Mouse (Mus musculus) gastrocnemius, adult 18-20 months (tissue): ENCODE results near the gene Shisa3. TPM values are rescaled to one million over a fixed set of nuclear protein-coding genes. Genes with fewer than 3 reads are reported as not detected.

Experiments used
- DNase-seq: peaks from one replicate; pipeline ENCODE4 v3.0.0; 2021; ENCODE audit warnings: low spot score
- long read RNA-seq, 2 experiments: library from polyadenylated mRNA; stranded (forward); transcript quantifications; one replicate each; pipeline ENCODE4 v2.0.0; 2021
- total RNA-seq, 2 experiments: library from RNA; stranded (reverse); gene quantifications; 2 replicates each; pipeline ENCODE4 v1.2.3; 2021

Gene Shisa3
- total RNA-seq: 1 to 10 TPM; 1.3 to 2.7 TPM
- long read RNA-seq, experiment 1, partial matches to known transcripts: 0 of 8 reads
- long read RNA-seq, experiment 1, other reads (novel, unspliced or antisense): 4 of 8 reads
- long read RNA-seq, experiment 2, partial matches to known transcripts: 0 of 4 reads
- long read RNA-seq, experiment 2, other reads (novel, unspliced or antisense): 1 of 4 reads

DNA sequence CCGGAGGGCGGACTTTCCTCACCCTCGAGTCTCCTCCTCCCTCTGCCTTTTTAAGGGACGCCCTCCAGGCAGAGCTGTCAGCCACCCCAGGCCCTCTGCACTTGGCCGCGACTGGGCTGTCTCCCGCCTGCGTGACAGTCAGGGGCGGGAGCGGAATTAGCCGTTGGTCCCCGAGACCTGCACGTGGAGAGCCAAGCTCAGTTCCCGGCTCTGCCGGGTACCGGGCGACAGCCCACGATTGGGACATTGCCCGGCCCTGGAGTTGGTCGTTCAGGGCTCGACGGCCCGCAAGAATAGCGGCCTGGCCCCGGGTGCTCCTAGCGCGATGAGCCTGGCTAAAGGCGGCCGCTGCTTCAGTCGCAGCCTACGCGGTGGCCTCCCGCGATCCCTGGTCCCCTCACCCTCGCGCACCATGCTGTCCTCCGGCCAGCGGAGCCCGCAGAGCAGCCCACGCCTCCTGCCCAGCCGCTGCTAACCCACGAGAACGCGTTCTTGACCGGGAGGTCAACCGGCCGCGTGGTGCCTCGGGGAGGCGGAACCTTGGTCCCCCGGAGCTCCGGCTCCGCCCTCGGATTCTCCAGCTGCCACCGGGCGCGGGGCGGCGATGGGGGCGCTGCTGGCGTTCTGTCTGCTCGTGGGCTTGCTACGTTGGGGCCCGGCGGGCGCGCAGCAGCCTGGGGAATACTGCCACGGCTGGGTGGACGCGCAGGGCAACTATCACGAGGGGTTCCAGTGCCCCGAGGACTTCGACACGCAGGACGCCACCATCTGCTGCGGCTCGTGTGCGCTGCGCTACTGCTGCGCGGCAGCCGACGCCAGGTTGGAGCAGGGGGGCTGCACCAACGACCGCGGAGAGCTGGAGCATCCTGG is at the start of gene Shisa3:
Gene Shisa3, plus strand, starts transcription at position 79 of the 870 bp plus-strand sequence.
- DNase-seq: peak; percentile 37

DNA sequence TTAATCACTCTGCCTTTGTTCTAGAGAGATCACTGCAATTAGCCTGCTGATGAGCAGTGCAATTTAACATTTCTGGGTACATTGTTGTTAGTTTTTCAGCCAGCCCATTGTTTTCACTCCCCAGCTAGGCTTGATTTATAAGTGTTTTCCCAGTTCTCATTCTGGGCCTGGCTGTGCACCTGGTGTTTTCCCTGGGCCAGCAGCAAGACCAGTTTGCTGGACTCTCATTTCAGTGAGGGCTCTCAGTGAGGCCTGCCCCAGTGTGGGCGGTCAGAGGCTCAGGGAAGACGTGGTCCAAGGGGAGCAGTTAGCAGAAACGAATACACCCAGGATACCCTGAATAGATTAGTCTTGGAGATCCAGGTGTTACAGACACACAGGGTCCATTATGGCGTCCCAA is 49.0 kb upstream of the Shisa3 start:
- no peak for DNase-seq

DNA sequence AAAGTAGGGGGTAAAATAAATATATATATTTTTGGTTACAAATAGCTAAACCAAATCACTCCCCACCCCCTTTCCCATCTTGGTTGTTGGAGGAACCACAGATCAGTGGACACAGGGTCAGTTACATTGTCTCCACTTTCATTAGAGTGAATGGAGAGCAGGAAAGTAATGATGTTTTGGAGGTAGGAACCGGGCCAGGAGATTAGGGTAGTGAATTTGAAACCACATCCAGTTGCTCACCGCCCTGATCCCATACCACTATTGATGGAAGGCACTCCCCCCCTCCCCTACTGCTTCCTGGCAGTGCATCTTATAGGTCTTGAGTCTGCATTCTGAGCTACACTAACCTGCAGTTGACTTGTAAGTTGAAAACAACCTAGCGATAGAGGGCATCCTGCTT is 48.6 kb upstream of the Shisa3 start:
- no peak for DNase-seq

DNA sequence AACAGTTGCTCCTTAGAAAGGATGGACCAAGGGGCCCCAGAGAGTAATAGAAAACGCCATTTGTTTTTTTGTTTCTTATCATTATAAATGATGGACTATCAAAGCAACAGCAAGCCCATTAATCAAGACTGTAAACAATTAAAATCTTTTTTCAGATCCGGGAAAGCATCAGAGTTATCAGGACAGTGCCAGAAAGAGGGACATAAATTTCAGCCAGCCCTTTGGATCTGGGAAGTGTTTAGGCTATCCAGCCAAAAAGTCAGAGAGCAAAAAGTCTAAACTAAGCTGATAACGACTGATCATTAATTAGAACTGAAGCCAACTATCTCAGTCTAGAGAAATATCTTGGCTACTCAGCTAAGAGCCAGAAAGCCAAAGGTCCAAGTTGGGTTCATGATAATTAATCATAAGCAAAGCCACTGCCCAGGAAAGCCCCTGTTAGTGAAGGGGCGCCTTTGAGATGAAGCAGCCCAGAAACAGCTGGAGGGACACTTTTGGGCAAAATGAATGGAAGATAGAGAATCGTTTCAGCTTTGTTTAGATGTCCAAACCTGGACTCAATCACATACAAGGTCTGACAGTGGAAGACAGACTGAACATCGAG is 35.0 kb upstream of the Shisa3 start:
- DNase-seq: no peak

DNA sequence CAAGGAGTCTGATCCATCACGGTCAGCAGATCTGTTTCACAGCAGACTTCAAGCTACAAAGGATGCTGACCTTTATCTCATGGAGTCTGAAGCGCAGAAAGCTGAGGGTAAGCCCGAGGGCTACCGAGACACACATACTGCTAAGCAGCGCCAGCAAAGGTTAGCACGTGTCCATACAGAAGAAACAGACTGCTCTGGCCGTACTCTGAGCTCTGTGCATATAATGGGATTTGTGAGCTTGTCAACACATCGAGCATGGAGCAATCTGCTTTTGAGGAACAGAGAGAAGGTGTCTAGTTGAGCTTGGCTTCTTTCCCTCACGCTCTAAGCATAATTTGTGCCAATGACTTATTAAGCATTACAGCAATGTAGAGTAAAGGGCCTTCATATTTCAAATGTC is 33.6 kb upstream of the Shisa3 start:
- DNase-seq: no peak

DNA sequence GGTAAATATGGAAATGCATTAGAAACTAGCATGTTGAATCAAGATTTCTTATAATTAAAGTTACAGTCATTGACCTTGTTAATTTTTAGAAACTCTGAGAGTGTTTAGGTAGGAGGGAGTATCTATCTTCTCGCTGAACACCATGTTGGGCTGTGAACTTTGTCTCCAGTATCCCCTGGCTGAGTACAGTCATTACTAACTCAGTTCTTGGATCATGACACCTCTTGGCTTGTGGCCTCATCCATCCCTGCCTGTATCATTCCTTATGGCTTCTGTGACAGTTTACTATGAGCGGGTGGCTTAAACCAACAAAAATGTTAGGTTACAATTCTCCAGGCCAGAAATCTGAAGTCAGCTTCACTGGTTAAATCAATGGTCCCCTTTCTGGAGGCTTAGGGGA is 32.0 kb upstream of the Shisa3 start:
- DNase-seq: no peak

DNA sequence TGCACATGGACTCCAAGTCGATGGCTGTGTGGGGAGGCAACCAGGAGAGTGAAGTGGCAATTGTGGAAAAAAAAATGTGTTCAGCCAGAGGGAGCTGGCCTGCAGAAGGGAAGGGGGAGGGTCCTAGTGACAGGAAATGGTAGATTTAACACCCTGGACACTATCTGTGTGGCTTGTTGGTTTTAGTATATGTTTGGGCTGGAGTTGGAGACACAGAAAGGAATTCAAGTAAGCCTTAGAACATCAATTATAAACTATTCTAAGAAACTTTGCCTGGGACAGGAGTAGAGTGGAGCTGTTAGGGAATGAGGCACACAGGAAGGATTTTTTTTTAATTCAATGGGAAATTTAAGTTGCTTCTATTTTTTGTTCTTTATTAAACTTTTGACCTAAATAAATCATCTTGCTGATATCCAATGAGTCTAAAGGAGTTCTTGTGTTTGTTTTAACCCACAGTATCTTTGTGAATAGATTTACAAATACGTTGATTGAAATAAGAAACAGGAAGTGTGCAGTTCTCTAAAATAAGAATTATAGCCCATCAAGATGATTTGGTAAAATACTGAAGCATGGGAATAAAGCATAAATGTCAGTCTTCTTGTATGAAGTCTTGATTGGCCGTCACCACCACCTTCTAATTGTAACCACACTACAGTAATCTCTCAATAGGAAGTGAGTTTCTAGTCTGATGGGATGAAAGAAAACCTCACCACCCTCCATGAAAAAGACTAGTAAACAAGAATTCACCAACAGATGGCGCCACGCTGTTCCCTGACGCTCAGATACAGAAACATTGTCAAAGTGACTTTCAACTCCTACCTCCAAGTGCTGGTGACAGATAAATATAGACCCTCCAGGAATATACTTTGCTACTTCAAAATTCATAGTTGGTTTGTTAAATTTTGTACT is 27.7 kb upstream of the Shisa3 start:
- DNase-seq: peak; percentile 13

DNA sequence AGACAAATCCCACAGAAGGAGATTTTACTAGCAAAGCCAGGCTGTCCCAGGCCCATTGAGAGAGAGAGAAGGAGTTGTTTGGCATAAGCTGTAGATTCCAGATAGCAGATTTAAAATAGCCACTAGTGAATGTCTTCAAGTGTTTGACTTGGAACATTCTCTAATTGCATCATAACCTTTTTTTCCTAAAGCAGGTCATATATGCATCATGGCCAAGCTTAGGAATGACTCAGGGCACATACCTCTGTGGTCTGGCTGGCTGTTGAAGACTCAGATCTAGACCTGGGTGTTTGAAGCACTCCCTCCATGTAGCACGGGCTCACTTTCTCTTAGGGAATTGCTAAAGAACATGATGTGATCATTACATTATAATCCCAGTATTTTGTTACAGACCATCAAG is 12.6 kb upstream of the Shisa3 start:
- no peak for DNase-seq

DNA sequence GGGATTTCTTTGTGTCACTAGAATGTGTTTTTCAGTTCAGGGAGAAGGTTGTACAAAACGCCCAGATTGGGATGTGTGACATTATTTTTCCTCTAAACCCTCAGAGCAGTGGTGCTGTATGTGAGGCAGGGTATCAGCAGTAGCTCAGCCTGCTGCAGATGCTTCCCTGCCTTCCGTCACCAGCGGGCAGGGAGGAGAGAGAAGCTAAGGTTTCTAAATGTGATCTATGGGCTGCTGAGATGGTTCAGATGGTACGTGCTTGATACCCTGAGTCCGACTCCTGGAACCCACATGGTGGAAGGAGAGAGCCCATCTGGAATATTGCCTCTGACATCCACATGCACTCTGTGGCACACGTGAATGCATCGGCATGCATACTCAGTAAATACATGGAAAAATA is 12.1 kb upstream of the Shisa3 start:
- DNase-seq: no peak

DNA sequence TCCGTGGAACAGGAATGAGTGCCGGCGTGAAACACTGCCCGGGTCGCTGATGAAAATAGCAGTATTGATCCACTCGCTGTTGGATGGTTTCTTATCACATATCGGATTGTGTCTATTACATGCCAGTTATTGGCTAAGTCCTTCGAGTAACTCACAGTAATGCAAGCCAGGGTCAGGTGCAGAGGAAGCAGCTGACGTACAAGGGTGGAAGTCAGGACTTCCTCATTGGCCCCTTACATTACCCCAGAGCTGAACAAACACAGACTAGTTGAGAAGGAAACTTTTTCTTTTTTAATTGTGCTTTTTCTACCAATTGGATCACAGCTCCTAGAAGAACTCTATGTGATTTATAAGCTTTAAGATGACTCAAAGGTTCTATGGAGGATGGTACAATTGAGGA is 7.7 kb upstream of the Shisa3 start:
- DNase-seq: no peak

DNA sequence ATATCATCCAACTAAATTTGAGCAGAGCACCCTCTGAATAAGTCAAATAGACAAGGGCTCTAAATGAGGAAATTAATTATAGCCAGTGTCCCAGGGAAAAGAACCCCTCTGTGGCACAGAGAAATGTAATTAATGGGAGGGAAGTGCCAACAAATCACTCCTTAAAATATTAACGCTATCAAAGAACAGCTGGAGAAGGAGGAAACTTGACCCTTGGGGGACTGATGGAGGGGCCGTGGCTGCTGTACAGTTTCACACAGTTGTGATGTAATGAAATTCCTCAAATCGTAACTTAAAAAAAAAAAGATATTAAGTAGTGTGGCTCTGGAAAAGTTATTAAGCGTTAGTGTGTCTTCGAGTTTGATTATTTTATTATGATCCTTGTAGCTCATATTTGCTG is 1.7 kb upstream of the Shisa3 start:
- DNase-seq: no peak

DNA sequence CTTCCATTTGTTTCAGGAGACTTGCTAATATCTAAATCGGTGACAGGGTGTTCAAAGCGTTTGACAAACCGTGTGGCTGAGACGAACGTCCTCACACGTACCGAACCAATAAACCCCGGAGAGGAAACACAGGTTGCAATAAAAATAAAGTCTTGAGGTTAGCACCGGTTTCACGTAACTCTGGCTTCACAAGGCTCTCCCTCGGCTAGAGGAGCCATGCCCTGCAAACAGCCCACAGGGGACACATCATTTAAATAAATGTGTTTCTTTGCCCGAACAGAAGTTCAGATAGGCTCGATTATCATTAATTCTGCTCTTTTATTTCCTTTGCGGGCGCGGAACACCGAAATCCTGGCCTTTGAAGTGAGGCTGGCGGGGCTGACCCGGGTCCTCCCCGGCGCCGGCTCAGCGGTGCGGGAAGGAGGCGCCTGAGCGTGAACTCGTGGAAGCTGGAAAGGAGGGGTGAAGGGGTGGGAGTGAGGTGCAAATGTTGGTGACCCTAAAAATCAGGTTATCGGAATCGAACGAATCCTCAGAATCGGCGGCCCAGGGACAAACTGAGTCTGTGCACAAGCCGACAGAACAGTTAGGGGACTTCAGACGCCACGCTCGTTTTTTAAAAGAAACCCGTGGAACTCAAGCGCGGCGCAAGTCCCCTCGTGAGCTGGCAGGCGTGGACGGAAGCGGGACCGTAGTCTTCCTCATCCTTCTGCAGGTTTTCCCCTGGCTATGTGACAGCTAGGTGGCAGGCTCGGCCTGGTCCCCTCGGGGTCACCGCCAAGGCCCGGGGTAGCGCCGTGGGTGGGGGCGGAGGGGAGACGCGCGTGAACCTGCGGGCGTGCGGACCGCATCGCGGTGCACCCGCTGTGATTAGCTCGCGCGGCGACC is 522 bp upstream of the Shisa3 start:
- peak; percentile 15 for DNase-seq

DNA sequence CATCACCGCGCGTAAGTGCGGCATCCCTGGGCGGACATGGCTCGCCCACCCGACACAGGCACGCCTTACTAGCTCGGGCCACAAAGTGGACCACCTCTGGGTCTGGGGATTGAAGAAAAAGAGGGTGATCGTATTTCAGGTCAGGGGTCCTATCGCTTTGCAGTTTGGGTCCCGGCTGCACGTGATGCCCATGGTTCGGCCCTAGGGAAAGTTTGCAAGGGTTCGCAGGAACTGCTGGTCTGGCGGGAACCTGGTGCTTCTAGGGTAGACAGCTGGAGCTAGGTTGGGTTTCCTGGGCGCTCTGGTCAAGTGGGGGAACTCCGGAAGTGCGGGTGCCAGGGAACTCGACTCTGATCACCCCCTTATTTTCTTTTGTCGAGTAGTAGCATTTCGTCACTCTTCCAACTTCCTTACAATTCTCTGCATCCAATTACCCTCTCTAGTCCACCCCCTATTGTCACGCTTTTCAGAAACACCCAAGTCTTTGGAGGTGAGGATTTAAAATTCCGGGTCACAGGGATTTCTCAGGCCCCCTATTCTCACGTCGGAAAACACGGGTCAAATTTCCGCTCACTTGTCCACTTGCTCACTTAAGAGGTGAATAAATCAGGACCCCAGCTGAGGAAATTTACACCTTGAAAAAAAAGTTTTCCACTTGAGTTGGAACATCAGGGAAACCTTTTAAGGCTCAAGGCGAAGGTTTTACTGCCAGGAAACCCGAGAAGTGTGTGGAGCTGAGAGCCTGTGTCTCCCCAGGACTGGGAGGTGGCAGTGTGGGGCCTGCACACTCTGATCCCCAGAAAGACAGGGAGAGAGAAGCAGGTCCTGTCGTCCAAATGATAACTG is 1.2 kb downstream of the Shisa3 start:
- no peak for DNase-seq

DNA sequence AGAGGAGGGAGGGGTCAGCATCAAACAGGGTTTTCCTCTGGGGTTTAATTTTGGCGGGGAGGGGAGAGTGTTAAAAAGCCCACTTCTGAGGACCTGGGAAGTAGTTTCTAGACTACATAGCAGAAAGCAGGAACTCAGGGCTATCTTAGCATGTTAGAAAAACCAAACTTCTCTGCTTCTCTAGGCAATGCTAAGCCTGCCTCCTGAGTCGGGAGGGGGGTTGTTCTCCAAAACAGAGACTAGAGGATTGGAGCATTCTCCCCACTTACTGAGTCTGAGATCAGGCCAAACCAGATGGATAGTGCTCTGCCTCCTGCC is 1.8 kb downstream of the Shisa3 start:
- DNase-seq: no peak

DNA sequence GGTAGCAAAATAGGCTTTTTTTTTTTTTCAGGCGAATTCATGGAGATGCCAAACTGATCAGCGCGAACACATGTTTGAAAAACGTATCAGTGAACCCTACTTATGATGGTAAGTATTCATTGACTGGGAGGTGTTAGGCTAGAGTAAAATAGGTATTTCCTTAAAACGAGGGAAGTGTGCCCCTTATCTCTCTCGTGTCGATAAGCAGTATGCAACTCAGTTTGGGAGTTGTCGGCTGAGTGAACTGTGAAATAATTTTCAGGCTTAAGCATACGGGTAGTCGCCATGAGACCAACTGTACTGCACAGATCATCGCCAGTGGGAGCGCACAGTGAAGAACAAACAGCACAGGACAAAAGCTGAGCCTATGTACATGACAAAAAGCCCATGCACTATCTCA is 13.5 kb downstream of the Shisa3 start:
- DNase-seq: no peak

DNA sequence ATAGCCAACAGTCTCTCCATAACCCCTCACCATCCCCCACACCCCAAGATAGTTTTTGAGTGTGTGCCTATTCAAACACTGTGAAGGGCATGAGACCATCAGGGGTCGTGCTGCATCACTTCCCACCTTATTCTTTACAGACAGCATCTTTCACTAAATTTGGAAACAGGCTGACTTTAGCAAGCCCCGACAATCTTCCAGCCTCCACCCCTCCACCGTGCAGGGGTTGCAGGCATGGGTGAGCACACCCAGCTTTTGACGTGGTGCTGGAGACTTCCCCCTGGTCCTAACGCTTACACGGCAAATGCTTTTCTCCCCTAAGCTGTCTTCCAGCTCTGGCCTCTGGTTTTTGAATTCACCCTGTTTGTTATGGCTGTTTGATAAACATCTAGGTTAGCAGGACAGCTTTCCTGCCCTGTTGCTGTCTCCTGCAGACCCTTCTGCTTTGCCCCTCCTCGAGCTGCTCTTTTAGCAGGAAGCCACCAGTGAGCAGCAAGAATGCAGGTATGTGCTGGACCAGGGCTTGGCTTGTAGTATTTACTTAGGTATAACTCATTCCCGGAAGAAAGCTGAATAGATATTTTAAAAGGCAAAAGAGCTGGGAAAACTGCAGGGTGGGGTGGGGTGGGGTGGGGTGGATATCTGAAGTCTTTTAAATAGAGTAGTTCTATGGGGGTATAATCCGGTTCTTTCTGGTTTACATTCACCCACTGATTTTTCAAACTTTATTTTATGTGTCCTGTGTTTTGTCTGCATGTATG is 20.7 kb downstream of the Shisa3 start:
- DNase-seq: no peak

DNA sequence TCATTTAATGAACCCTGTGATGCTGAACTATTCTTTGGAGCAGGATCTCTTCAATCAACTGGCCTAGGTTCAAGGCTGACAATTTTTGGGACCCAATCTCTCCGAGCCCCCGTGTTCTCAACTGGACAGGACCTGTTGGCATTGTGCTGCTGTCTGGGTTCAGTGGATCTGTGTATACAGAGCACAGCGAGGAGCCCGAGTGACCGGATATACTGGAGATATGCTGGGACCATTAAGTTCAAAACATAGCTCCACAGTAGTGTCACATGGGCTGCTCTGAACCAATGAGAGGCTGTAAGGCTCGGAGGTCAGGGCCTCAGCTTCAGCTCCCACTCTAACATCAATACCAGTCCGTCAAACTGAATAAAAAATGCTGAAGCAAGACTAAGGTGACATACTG is 21.8 kb downstream of the Shisa3 start:
- DNase-seq: no peak

DNA sequence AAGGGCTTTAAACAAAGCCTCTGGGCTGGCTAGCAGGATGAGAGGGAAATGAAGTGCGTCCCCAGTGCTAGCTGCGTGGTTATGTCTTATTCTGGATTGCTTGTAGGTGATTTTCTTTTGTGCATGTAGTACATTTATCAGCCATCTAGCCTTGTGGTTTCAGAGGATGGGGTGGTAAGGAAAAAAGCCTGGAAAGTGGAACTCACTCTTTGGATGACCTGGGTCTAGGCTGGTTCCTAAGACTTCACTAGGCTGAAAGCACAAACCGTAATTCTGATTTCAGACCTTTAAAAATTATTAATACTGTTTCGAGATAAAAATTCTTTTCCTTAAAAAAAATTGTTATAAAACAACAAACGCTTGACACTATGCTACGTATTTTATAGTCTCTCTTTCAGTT is 22.2 kb downstream of the Shisa3 start:
- no peak for DNase-seq

DNA sequence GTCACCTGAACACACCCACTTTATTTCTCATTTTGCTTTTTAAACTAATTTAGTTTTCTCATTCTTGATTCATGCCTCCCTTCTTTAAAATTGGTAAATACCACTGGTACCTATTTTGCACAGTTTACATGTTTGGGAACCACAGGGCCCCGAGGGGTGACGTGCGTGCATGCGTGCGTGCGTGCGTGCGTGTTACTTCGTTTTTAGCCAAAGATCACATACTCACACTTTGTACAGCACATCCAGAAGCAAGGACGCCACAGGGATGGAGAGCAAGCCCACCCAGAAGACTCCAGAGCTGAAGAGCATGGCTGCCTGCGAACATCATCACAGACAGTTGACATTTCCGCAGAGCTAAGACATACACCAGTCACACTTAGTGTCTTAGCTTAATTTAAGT is 23.6 kb downstream of the Shisa3 start:
- DNase-seq: no peak
